Mouse (Mus musculus) Patski (cell line): ENCODE measurements around the gene Itfg1. TPM values are rescaled to one million over a fixed set of nuclear protein-coding genes. Genes with fewer than 3 reads are reported as not detected.
"Not testable (repeated sequence)": the region's sequence is repeated elsewhere in the genome, so short reads cannot be mapped to it uniquely, and the experiment has no call there.

ENCODE experiments used
- ATAC-seq: fragments of 100-300 bp; one replicate; pipeline ENCODE4 v1.8.0; 2021
- CTCF ChIA-PET: fragments of 350-600 bp; sonication (Branson Sonifier 250); formaldehyde crosslinking; loops from one replicate; lab custom pipeline; 2022; ENCODE audit warnings: inconsistent platforms; lab: Charles Lee
- POLR2A ChIA-PET: fragments of 350-600 bp; sonication (Branson Sonifier 250); formaldehyde crosslinking; loops from one replicate; lab custom pipeline; 2022; ENCODE audit warnings: antibody characterized with exemption, inconsistent platforms; lab: Charles Lee
- DNase-seq: peaks from one replicate; pipeline ENCODE4 v3.0.0-alpha.2; 2011; ENCODE audit warnings: low read depth, low spot score
- H3K27me3 ChIP-seq: fragments of 371-371 bp; one replicate; pipeline ENCODE4 v1.5.1; 2021
- CTCF ChIP-seq: fragments of 100-300 bp; IDR thresholded peaks from one replicate; pipeline ENCODE4 v1.5.1; 2021
- in situ Hi-C: fragments of 300-500 bp; cut with MboI; formaldehyde crosslinking; loops from 3 replicates; pipeline ENCODE4 v1.11.1; 2018; ENCODE audit warnings: low pct_unique_long_range_greater_than_20kb, mixed read lengths
- polyA plus RNA-seq: library from polyadenylated mRNA; unstranded; gene quantifications from one replicate; pipeline ENCODE4 v1.2.3, GENCODE M21; 2021

Itfg1 gene
- polyA plus RNA-seq: 111 TPM

DNA sequence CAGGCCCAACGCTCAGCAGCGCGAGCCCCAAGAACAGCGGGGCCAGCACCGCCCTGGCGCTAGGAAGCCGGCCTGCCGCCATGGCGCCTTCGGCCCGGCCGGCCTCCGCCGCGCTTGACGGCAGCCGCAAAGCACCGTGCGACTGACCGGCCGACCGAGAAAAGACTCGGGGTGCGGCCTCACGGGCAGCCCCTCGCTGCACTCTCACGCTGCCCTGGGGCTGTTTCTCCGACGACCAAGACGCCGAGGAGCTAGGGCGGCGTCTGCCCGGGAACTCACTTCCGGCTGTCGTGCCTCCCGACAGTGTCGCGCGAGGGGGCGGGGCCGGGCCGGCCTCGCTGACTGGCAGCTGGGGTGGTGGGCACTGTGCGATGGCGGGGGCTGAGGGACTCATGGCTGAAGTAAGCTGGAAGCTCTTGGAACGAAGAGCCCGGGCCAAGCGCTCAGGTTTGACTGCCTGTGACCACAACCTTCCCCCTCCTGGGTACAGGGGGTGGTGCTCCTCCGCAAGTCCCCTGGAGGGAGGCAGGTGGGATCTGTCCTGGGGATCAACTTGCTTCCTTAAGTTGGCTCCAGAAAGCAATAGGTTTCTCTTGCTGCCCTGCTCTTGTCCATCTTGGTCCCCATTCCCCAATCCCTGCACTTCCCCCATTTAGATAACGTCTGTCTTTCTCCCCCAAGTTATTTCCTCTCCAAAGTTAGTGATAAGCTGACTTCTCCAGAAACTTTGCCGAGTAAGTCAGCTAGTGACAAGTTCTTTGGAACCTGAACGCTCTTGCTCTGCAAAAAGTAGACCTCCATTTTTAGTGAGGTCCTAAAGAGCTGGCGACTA, at the start of gene Itfg1, which contains the start of gene Phkb:
Gene Itfg1 (minus strand): TSS at position 265 of the 832 bp plus-strand sequence.
Gene Phkb (plus strand): TSS at position 303 of the 832 bp plus-strand sequence.
- ATAC-seq (peak; percentile 85), DNase-seq (peak; percentile 28)
- CTCF ChIA-PET: interaction anchor here (1.0 to 1.3 kb wide), 2 partner anchors 9 to 15 kb away, joined by 3 read pairs; no protein-coding TSS in a partner anchor
- in situ Hi-C loops: no loop called here
- no peak for TF ChIP-seq CTCF
- POLR2A ChIA-PET: interaction anchor here (0.6 to 1.1 kb wide), 4 partner anchors 19 to 428 kb away, joined by 3 read pairs; no protein-coding TSS in a partner anchor
- H3K27me3 ChIP-seq: no peaks in the 10 kb centered on the region

DNA sequence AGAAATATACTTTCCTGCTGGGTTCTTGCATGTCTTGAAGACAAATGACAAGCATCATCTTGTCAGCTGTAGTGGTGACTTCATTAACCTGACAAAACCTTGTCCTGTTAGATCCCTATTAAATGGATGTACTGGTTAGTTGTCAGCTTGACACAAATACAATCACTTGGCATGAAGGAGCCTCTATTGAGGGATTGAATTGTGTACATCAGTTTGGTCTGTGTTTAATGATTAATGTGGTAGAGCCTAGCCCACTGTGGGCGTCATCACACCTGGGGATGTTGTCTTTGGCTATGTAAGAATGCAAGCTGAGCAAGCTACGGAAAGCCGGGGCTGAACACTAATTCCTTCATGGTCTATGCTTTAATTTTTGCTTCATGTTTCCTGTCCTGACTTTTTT, 44.1 kb upstream of the Itfg1 start:
- POLR2A ChIA-PET: no interaction called here
- no peaks in the 10 kb centered on the region for H3K27me3 ChIP-seq
- CTCF ChIA-PET: interaction anchor here (1.1 kb wide), 1 partner anchor 11 kb away, joined by 4 read pairs; no protein-coding TSS in a partner anchor
- no peak for DNase-seq
- ATAC-seq: no peak
- in situ Hi-C loops: no loop called here
- no peak for TF ChIP-seq CTCF

DNA sequence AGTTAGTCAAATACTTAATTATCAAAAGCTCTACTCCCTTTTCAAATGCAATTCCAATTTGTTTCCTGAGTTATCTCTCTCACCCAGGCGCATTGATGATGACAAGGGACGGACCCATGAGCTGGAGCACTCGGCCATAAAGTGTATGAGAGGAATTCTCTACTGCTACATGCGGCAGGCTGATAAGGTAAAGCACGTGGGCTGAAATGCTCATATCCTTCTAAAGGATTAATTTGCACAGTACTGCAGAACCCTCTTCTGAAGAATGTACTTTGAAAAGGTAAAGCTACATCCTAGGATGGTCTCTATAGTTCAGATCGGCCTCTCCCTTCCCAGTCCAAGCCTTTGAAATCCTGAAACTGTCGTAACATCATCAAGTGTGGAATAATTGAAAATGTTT, 38.9 kb upstream of the Itfg1 start:
- DNase-seq: no peak
- ATAC-seq: no peak
- ChIA-PET CTCF (no interaction called here), POLR2A (no interaction called here)
- in situ Hi-C loops: no loop called here
- H3K27me3 ChIP-seq: no peaks in the 10 kb centered on the region
- TF ChIP-seq CTCF: no peak

GRCm38 (mm10) chr8:85877976-85878375, 37.3 kb upstream of the Itfg1 start:
- no peak for ATAC-seq
- no peak for TF ChIP-seq CTCF
- ChIA-PET CTCF (no interaction called here), POLR2A (no interaction called here)
- in situ Hi-C loops: no loop called here
- no peak for DNase-seq
- no peaks in the 10 kb centered on the region for H3K27me3 ChIP-seq

DNA sequence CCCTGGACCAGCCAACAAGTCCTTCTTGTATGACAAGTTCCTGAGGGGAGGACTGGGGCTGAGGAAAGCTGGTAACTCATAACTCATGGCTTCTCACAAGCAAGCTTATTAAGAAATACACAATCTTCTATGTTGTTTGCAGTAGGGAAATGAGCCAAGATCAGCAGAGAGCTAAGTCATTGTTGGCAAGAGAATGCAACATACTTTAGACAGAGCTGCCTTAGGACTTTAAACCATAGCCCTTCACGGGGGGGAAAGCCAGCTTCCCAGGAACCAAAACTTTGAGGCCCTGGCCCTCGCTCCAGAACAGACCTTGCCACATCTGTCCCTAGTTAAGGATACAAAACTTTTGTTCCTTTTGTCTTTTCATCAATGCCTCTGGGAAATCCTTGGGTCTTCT, 30.9 kb upstream of the Itfg1 start:
- peak; percentile 41 for DNase-seq
- peak; percentile 54 for ATAC-seq
- ChIA-PET CTCF (no interaction called here), POLR2A (interaction anchor here (0.6 kb wide), 1 partner anchor 31 kb away, joined by 3 read pairs; the partner anchor contains the start of genes Itfg1 and Phkb)
- in situ Hi-C loops: no loop called here
- no peaks in the 10 kb centered on the region for H3K27me3 ChIP-seq
- TF ChIP-seq CTCF: no peak

GRCm38 (mm10) chr8:85862381-85862780, 21.7 kb upstream of the Itfg1 start:
- TF ChIP-seq CTCF: no peak
- ChIA-PET CTCF (interaction anchor here (1.0 kb wide), 1 partner anchor 12 kb away, joined by 3 read pairs; no protein-coding TSS in a partner anchor), POLR2A (no interaction called here)
- no peaks in the 10 kb centered on the region for H3K27me3 ChIP-seq
- DNase-seq (no peak), ATAC-seq (no peak)
- in situ Hi-C loops: no loop called here

DNA sequence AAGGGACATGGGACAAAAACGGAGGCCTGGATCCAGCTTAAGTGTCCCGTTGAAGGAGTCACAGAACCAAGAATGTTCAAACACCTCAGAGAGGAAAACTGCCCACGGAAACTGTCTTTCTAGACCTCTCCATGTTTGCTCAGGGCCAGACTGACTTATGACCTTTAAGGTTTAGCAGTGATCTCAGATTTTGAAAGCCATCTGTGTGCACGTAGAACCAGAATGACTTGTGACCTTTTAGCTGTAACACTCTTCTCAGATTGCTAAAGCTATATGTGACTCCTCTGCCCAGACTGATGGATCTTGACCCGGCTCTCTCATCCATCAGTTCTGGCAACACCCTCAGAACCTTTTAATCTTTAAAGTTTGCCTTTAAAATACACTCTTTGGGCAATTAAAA, 19.9 kb upstream of the Itfg1 start:
- DNase-seq (no peak), ATAC-seq (no peak)
- CTCF ChIA-PET: no interaction called here
- no peak for TF ChIP-seq CTCF
- POLR2A ChIA-PET: interaction anchor here (0.7 to 1.2 kb wide), 2 partner anchors 17 to 576 kb away, joined by 3 to 5 read pairs; no protein-coding TSS in a partner anchor
- in situ Hi-C loops: no loop called here
- H3K27me3 ChIP-seq: no peaks in the 10 kb centered on the region

DNA sequence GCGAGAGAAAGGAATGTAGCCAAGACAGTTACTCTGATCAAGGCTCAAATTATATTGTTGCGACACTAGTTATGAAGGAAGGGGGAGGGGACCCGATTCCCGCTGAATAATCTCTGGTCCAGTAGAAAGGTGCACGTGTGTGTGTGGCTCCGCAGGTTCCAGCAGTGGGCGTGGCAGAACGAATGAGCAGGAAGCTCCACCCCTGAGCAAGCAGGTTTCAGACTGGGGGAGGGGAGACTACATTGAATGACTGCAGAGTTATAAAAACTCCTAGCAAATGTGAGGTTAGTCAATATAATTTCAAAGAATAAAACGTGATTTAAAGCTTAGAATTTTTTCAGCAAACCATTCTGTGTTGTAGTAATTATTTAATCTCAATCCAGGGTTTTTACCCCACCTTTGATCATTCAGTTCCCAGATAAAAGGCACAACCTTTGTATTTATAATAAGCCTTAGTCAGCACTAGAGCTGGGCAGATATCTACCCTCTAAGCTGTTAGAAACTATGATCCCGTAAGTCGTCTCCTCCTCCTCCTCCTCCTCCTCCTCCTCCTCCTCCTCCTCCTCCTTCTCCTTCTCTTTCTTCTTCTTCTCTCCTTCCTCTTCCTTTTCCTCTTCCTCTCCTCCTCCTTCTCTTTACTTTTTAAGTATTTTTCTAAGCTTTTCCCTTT, 16.6 kb upstream of the Itfg1 start:
- CTCF ChIA-PET, in situ Hi-C loops, ATAC-seq, POLR2A ChIA-PET, DNase-seq, H3K27me3 ChIP-seq: not testable (repeated sequence)

GRCm38 (mm10) chr8:85854220-85855123, 13.8 kb upstream of the Itfg1 start:
- in situ Hi-C loops: no loop called here
- DNase-seq: no peak
- POLR2A ChIA-PET: no interaction called here
- CTCF ChIA-PET: interaction anchor here (1.4 to 1.6 kb wide), 2 partner anchors 10 to 13 kb away, joined by 3 to 4 read pairs; partner anchors contain the start of genes Itfg1 and Phkb
- H3K27me3 ChIP-seq: no peaks in the 10 kb centered on the region
- ATAC-seq: no peak
- TF ChIP-seq CTCF: no peak

DNA sequence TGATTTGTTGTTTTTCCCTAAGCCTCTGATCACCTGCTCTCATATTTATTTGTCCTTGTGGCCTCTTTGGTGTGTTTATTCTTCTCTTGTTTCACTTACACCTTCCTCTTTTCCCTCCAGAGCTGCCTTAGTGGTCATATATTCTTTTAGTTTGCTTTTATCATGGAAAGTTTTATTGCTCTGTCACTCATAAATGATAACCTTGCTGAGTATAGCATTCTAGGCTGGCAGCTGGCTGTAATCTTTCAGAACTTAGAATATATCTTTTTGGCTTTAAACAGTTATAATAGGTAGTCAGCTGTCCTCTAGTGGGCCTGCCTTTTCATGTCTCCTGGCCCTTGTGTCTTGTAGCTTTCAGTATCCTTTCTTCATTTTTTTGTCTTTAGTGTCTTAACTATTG, 5.2 kb upstream of the Itfg1 start:
- POLR2A ChIA-PET: no interaction called here
- no peaks in the 10 kb centered on the region for H3K27me3 ChIP-seq
- CTCF ChIA-PET: no interaction called here
- ATAC-seq (no peak), DNase-seq (no peak)
- TF ChIP-seq CTCF: no peak
- in situ Hi-C loops: no loop called here
